Mouse (Mus musculus) layer of hippocampus, adult 2 months (tissue): ENCODE measurements at regions not wholly inside any gene's neighbourhood (a gene's known extent, or its start where the extent isn't known, plus 50 kb on each side); places are given as distances from the start of the nearest gene placed in this dataset.
A peak's percentile ranks its signal among the peaks of the same experiment; 100 is the strongest.
"Not testable (repeated sequence)": the region's sequence is repeated elsewhere in the genome, so short reads cannot be mapped to it uniquely, and the experiment has no call there.

Source experiments
- DNase-seq, 2 experiments: peaks; one replicate each; pipeline ENCODE4 v3.0.0; 2022; ENCODE audit warnings: low spot score in 2 of 2
- H3K27ac ChIP-seq: fragments of 200-600 bp; 2 replicates; pipeline ENCODE4 v1.8.1; 2022
- H3K4me3 ChIP-seq: fragments of 200-600 bp; 2 replicates; pipeline ENCODE4 v1.8.1; 2022; ENCODE audit warnings: mild to moderate bottlenecking
- CTCF ChIP-seq: fragments of 200-600 bp; conservative IDR thresholded peaks from 2 replicates; pipeline ENCODE4 v1.8.1; 2022; ENCODE audit warnings: antibody characterized with exemption, mild to moderate bottlenecking, moderate library complexity

- H3K4me3 ChIP-seq, result no peak overlapping the region
- TF ChIP-seq CTCF, result no peak
- DNase-seq, result no peak
- H3K27ac ChIP-seq, result no peak overlapping the region
These were observed 202.2 kb upstream of the Sema6d start for GRCm38 (mm10) chr2:123887587-123887986.

GRCm38 (mm10) chr2:123911921-123912320 lies 177.8 kb upstream of the Sema6d start:
- DNase-seq, H3K4me3 ChIP-seq, H3K27ac ChIP-seq: not testable (repeated sequence)

- no peak overlapping the region for H3K27ac ChIP-seq
- no peak for TF ChIP-seq CTCF
- DNase-seq, result peak in 1 of 2 experiments; percentile 5
- no peak overlapping the region for H3K4me3 ChIP-seq
These were observed 175.7 kb upstream of the Sema6d start for GRCm38 (mm10) chr2:123914021-123914420.

- no peak for TF ChIP-seq CTCF
- no peak overlapping the region for H3K27ac ChIP-seq
- H3K4me3 ChIP-seq, result no peak overlapping the region
- peak; percentile 11 to 41 for DNase-seq
These were observed 169.4 kb upstream of the Sema6d start for GRCm38 (mm10) chr2:123920418-123920817.

GRCm38 (mm10) chr2:123928066-123928465 lies 161.7 kb upstream of the Sema6d start:
- no peak for DNase-seq

GRCm38 (mm10) chr2:123936896-123937295 lies 152.9 kb upstream of the Sema6d start:
- TF ChIP-seq CTCF, result no peak
- Histone ChIP-seq H3K4me3 (no peak overlapping the region), H3K27ac (no peak overlapping the region)
- no peak for DNase-seq

More at GRCm38 (mm10) chr2:123928066-123928465, 161.7 kb upstream of the Sema6d start:
- H3K4me3 ChIP-seq, result no peak overlapping the region
- no peak overlapping the region for H3K27ac ChIP-seq
- TF ChIP-seq CTCF, result no peak

- no peak for DNase-seq
- H3K4me3 ChIP-seq, result no peak overlapping the region
- no peak for TF ChIP-seq CTCF
- no peak overlapping the region for H3K27ac ChIP-seq
These were observed 126.2 kb upstream of the Sema6d start for GRCm38 (mm10) chr2:123963606-123964005.

GRCm38 (mm10) chr2:124003507-124003906 lies 86.3 kb upstream of the Sema6d start:
- no peak for TF ChIP-seq CTCF
- no peak overlapping the region for H3K4me3 ChIP-seq
- no peak for DNase-seq
- no peak overlapping the region for H3K27ac ChIP-seq

GRCm38 (mm10) chr2:124015542-124015941 lies 74.2 kb upstream of the Sema6d start:
- no peak for TF ChIP-seq CTCF
- DNase-seq, result no peak
- Histone ChIP-seq H3K4me3 (no peak overlapping the region), H3K27ac (no peak overlapping the region)
